Mouse (Mus musculus): ENCODE measurements at regions not wholly inside any gene's neighbourhood (a gene's known extent, or its start where the extent isn't known, plus 50 kb on each side); places are given as distances from the start of the nearest gene placed in this dataset.

- Histone ChIP-seq H3K4me2 (ENCODE audit: low read depth, low read length) (no peak overlapping the region), H3K4me3 (ENCODE audit: low read depth, low read length) (no peak overlapping the region), H3K36me3 (replicated peaks; ENCODE audit: insufficient read depth, low read length) (no peaks in the 10 kb centered on the region), H3K9me3 (ENCODE audit: low read length) (no peaks in the 10 kb centered on the region), H3K9ac (replicated peaks) (no peak overlapping the region), H3K4me1 (ENCODE audit: insufficient read depth) (no peaks in the 10 kb centered on the region), H3K27ac (ENCODE audit: low read depth) (no peak overlapping the region), H3K27me3 (ENCODE audit: insufficient read depth, low read length) (no peaks in the 10 kb centered on the region)
- 60% methylated on average over 10 of the region's 10 CpGs for WGBS (ENCODE audit: insufficient replicate concordance)
- ATAC-seq (no peak), DNase-seq (peak; percentile 33)
- TF ChIP-seq EP300 (IDR thresholded peaks at IDR 0.05; ENCODE audit: low read depth), result no peak
- no peak for TF ChIP-seq CTCF (IDR thresholded peaks at IDR 0.05; ENCODE audit: low read depth)
These were observed 169.0 kb upstream of the Sulf2 start for GRCm38 (mm10) chr2:166324439-166324838.

- no peak overlapping the region for H3K27ac ChIP-seq (ENCODE audit: low read depth)
- no peak for TF ChIP-seq EP300 (IDR thresholded peaks at IDR 0.05; ENCODE audit: low read depth)
- no peak for TF ChIP-seq CTCF (IDR thresholded peaks at IDR 0.05; ENCODE audit: low read depth)
- DNase-seq, result no peak
- H3K9me3 ChIP-seq (ENCODE audit: low read length), result no peaks in the 10 kb centered on the region
- H3K4me1 ChIP-seq (ENCODE audit: insufficient read depth), result no peaks in the 10 kb centered on the region
- H3K27me3 ChIP-seq (ENCODE audit: insufficient read depth, low read length), result no peaks in the 10 kb centered on the region
- H3K36me3 ChIP-seq (replicated peaks; ENCODE audit: insufficient read depth, low read length), result no peaks in the 10 kb centered on the region
- H3K9ac ChIP-seq (replicated peaks), result no peak overlapping the region
- no peak overlapping the region for H3K4me2 ChIP-seq (ENCODE audit: low read depth, low read length)
- 74% methylated on average over 6 of the region's 6 CpGs for WGBS (ENCODE audit: insufficient replicate concordance)
- no peak overlapping the region for H3K4me3 ChIP-seq (ENCODE audit: low read depth, low read length)
- no peak for ATAC-seq
These were observed 167.2 kb upstream of the Sulf2 start for GRCm38 (mm10) chr2:166322668-166323043.

GRCm38 (mm10) chr2:166321992-166322667, 166.7 kb upstream of the Sulf2 start:
- Histone ChIP-seq H3K27ac (ENCODE audit: low read depth) (no peak overlapping the region), H3K36me3 (replicated peaks; ENCODE audit: insufficient read depth, low read length) (no peaks in the 10 kb centered on the region), H3K4me2 (ENCODE audit: low read depth, low read length) (no peak overlapping the region), H3K4me3 (ENCODE audit: low read depth, low read length) (no peak overlapping the region), H3K27me3 (ENCODE audit: insufficient read depth, low read length) (no peaks in the 10 kb centered on the region), H3K4me1 (ENCODE audit: insufficient read depth) (no peaks in the 10 kb centered on the region), H3K9me3 (ENCODE audit: low read length) (no peaks in the 10 kb centered on the region), H3K9ac (replicated peaks) (no peak overlapping the region)
- TF ChIP-seq CTCF (IDR thresholded peaks at IDR 0.05; ENCODE audit: low read depth) (no peak), EP300 (IDR thresholded peaks at IDR 0.05; ENCODE audit: low read depth) (no peak)
- 57% methylated on average over 6 of the region's 6 CpGs for WGBS (ENCODE audit: insufficient replicate concordance)
- no peak for ATAC-seq
- no peak for DNase-seq

GRCm38 (mm10) chr2:166316409-166316916, 161.0 kb upstream of the Sulf2 start:
- TF ChIP-seq EP300 (IDR thresholded peaks at IDR 0.05; ENCODE audit: low read depth), result no peak
- no peak for TF ChIP-seq CTCF (IDR thresholded peaks at IDR 0.05; ENCODE audit: low read depth)
- ATAC-seq, result no peak

GRCm38 (mm10) chr2:166310438-166310837, 155.0 kb upstream of the Sulf2 start:
- TF ChIP-seq CTCF (IDR thresholded peaks at IDR 0.05; ENCODE audit: low read depth), result no peak
- no peak for TF ChIP-seq EP300 (IDR thresholded peaks at IDR 0.05; ENCODE audit: low read depth)
- no peak for ATAC-seq
- Histone ChIP-seq H3K9ac (replicated peaks) (no peak overlapping the region), H3K27ac (ENCODE audit: low read depth) (no peak overlapping the region), H3K4me2 (ENCODE audit: low read depth, low read length) (no peak overlapping the region), H3K4me3 (ENCODE audit: low read depth, low read length) (no peak overlapping the region), H3K9me3 (ENCODE audit: low read length) (no peaks in the 10 kb centered on the region), H3K36me3 (replicated peaks; ENCODE audit: insufficient read depth, low read length) (no peaks in the 10 kb centered on the region), H3K27me3 (ENCODE audit: insufficient read depth, low read length) (no peaks in the 10 kb centered on the region), H3K4me1 (ENCODE audit: insufficient read depth) (no peaks in the 10 kb centered on the region)
- no peak for DNase-seq
- 76% methylated on average over 5 of the region's 5 CpGs for WGBS (ENCODE audit: insufficient replicate concordance)

More at GRCm38 (mm10) chr2:166316409-166316916, 161.0 kb upstream of the Sulf2 start:
- Histone ChIP-seq H3K36me3 (replicated peaks; ENCODE audit: insufficient read depth, low read length) (no peaks in the 10 kb centered on the region), H3K4me3 (ENCODE audit: low read depth, low read length) (no peak overlapping the region), H3K4me1 (ENCODE audit: insufficient read depth) (no peaks in the 10 kb centered on the region), H3K27me3 (ENCODE audit: insufficient read depth, low read length) (no peaks in the 10 kb centered on the region), H3K4me2 (ENCODE audit: low read depth, low read length) (no peak overlapping the region), H3K27ac (ENCODE audit: low read depth) (no peak overlapping the region), H3K9me3 (ENCODE audit: low read length) (no peaks in the 10 kb centered on the region), H3K9ac (replicated peaks) (no peak overlapping the region)
- no peak for DNase-seq
- 45% methylated on average over 10 of the region's 10 CpGs for WGBS (ENCODE audit: insufficient replicate concordance)

- Histone ChIP-seq H3K9ac (replicated peaks) (no peak overlapping the region), H3K36me3 (replicated peaks; ENCODE audit: insufficient read depth, low read length) (no peaks in the 10 kb centered on the region), H3K4me2 (ENCODE audit: low read depth, low read length) (no peak overlapping the region), H3K27ac (ENCODE audit: low read depth) (no peak overlapping the region), H3K4me3 (ENCODE audit: low read depth, low read length) (no peak overlapping the region), H3K4me1 (ENCODE audit: insufficient read depth) (no peaks in the 10 kb centered on the region), H3K27me3 (ENCODE audit: insufficient read depth, low read length) (no peaks in the 10 kb centered on the region), H3K9me3 (ENCODE audit: low read length) (no peaks in the 10 kb centered on the region)
- WGBS (ENCODE audit: insufficient replicate concordance), result 84% methylated on average over 2 of the region's 2 CpGs
- TF ChIP-seq CTCF (IDR thresholded peaks at IDR 0.05; ENCODE audit: low read depth) (no peak), EP300 (IDR thresholded peaks at IDR 0.05; ENCODE audit: low read depth) (no peak)
- ATAC-seq, result no peak
- DNase-seq, result no peak
These were observed 154.4 kb upstream of the Sulf2 start for GRCm38 (mm10) chr2:166309882-166310281.

All from liver, postnatal 0 days (tissue).